Mouse (Mus musculus) embryonic stem cell, embryonic (primary cell): ENCODE measurements around the gene Ogfod1.

ENCODE experiments used
- CTCF ChIA-PET, 4 experiments: fragments of 300-600 bp in 2 of 4; fragments of 350-600 bp in 2 of 4; sonication (Branson Sonifier 250); formaldehyde crosslinking; loops; one replicate each; lab custom pipeline; 2022; ENCODE audit warnings: inconsistent platforms in 2 of 4; lab: Charles Lee
- POLR2A ChIA-PET, 4 experiments: fragments of 300-600 bp in 2 of 4; fragments of 350-600 bp in 2 of 4; sonication (Branson Sonifier 250); formaldehyde crosslinking; loops; one replicate each; lab custom pipeline; 2022; ENCODE audit warnings: antibody characterized with exemption in 4 of 4, inconsistent platforms in 1 of 4; lab: Charles Lee

Gene Ogfod1

DNA sequence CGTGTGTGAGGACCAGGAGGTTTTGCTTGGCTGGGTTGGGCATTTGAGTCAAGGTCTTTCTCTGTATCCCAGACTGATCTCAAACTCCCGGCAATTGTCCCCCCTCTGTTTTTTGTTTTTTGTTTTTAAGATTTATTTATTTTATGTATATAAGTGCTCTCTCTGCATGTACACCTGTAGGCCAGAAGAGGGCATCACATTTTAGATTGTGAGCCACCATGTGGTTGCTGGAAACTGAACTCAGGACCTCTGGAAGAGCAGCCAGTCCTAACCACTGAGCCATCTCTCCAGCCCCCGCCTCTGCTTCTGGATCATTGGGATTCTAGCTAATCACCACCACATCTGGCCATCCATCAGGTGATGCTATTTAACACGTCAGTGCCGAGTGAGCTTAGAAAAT is 72.8 kb downstream of the Ogfod1 start:
- CTCF ChIA-PET, result interaction anchor here (0.5 to 2.6 kb wide), 13 partner anchors 9 to 664 kb away, joined by 3 to 16 read pairs (median 4); partner anchors contain the start of gene Bbs2 (in 1 of the 4)
- POLR2A ChIA-PET, result interaction anchor here in 2 of 4 experiments (0.6 to 2.1 kb wide), 9 partner anchors 12 to 264 kb away, joined by 3 to 7 read pairs (median 4); partner anchors contain the start of genes Bbs2 (in 1 of the 2) and Mt2 (in 1 of the 2)

DNA sequence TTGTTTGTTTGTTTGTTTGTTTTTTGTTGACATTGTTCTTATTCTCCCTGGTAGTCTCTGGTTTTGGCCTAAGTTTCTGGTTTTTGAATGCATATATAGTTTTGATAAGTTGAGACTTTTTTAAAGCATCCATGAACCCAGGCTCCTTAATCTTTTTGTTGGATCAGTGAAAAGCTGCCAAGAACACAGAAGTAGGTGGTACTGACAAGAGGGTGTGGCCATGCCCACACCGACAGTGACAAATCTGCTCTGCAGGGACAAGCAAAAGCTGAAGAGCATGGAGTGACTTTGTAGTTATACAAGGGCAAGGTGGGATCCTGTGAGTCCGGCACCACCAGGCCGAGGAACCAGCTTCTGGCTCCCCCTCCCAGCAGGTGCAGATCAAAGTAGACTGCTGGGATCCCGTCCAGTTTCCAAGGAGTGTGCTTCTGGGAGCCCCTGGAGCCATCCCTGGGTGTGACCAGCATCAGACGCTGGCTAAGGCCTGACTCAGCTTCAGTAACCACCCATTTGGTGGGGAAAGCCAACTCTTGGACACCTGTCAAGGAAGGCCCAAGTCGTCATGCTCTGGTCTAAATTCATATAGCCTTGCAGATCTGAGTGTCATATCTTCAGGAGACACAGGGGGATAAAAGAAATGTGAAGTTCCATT is 73.7 kb downstream of the Ogfod1 start:
- ChIA-PET CTCF (interaction anchor here (0.5 to 2.6 kb wide), 12 partner anchors 8 to 663 kb away, joined by 3 to 16 read pairs (median 4); partner anchors contain the start of gene Bbs2 (in 1 of the 4)), POLR2A (interaction anchor here (0.8 to 2.1 kb wide), 9 partner anchors 9 to 251 kb away, joined by 3 to 7 read pairs (median 3); partner anchors contain the start of gene Bbs2 (in 2 of the 4))

DNA sequence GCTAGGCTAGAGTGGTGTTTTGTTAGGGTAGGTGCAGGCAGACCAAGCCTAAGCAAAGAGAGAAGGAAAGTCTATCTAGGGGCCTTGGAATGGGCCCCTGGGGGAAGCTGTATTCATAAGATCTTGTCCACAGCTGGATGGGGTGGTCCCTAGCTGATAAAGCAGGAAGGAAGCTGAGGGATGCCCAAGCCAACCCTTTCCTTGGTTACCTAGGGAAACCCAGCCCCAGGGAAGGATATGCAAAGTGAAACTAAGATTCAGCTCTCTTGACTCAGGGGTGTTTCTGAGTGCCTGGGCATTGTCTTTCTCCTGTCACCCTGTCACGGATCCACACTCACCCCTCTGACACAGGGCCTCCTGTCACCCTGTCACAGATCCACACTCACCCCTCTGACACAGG is 76.4 kb downstream of the Ogfod1 start:
- POLR2A ChIA-PET, result interaction anchor here in 3 of 4 experiments (0.6 to 1.7 kb wide), 6 partner anchors 8 to 859 kb away, joined by 3 to 4 read pairs (median 3); no protein-coding TSS in a partner anchor
- CTCF ChIA-PET, result interaction anchor here in 3 of 4 experiments (0.7 to 1.2 kb wide), 4 partner anchors 9 to 73 kb away, joined by 3 to 6 read pairs (median 4); partner anchors contain the start of gene Bbs2 (in 1 of the 3)

DNA sequence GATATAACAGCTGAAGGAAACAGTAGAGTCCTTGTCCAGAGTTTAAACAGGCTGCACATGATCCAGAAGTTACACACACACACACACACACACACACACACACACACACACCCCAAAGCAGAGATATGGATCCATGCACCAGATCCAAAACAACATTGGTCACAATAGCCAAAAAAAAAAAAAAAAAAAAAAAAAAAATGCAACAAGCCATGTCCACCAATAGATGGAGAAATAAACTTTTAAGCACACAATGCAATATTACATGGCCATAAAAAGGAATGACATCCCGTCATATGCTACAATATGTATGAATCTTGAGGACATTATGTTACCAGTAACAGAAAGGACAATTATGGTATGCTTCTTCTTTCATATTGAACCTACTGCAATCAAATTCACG is 77.0 kb downstream of the Ogfod1 start:
- CTCF ChIA-PET, result interaction anchor here in 2 of 4 experiments (0.8 to 1.7 kb wide), 4 partner anchors 10 to 86 kb away, joined by 3 to 7 read pairs (median 4); no protein-coding TSS in a partner anchor
- POLR2A ChIA-PET, result interaction anchor here in 3 of 4 experiments (0.6 to 1.7 kb wide), 6 partner anchors 10 to 859 kb away, joined by 3 to 4 read pairs (median 3); no protein-coding TSS in a partner anchor
